17 mouse cellular contexts compared by ENCODE assay signal in genomic region chr3:128054031-128054430, GRCm38 (mm10).
"Had no signal": no experiment of that assay in that cellular context is flagged by ENCODE, and none has a peak within 500 bp of the region (broad histone marks: within the 10 kb centered on the region; RNA-seq: fewer than 3 reads in every experiment).

No protein-coding gene starts in this region.

- H3K27me3 ChIP-seq: liver, embryonic 13.5 days; liver, embryonic 15.5 days; lung, embryonic 15.5 days; megakaryocyte, embryonic 14.5 days; midbrain, embryonic 13.5 days; midbrain, embryonic 15.5 days; neural tube, embryonic 12.5 days; stomach, embryonic 15.5 days had no signal

- H3K9ac ChIP-seq: liver, embryonic 13.5 days; liver, embryonic 15.5 days; liver, postnatal 0 days; lung, embryonic 15.5 days; midbrain, embryonic 13.5 days; midbrain, embryonic 15.5 days; neural tube, embryonic 12.5 days; stomach, embryonic 15.5 days had no signal

- H3K4me2 ChIP-seq: liver, embryonic 13.5 days; liver, embryonic 15.5 days; lung, embryonic 15.5 days; midbrain, embryonic 11.5 days; midbrain, embryonic 13.5 days; midbrain, embryonic 15.5 days; neural tube, embryonic 12.5 days; stomach, embryonic 15.5 days had no signal

- ATAC-seq: liver, postnatal 0 days; midbrain, embryonic 13.5 days; midbrain, embryonic 15.5 days had no signal

- H3K4me3 ChIP-seq: liver, embryonic 13.5 days; liver, embryonic 15.5 days; lung, embryonic 15.5 days; megakaryocyte, embryonic 14.5 days; midbrain, embryonic 13.5 days; midbrain, embryonic 15.5 days; neural tube, embryonic 12.5 days; stomach, embryonic 15.5 days had no signal

- DNase-seq: liver, embryonic 13.5 days; liver, postnatal 0 days; lung, postnatal 14 days; right cerebral cortex, postnatal 14 days; thymus, adult 2 months; thymus, postnatal 25 days; thymus, postnatal 4 days had no signal

- H3K9me3 ChIP-seq: liver, embryonic 13.5 days; liver, embryonic 15.5 days; lung, embryonic 15.5 days; midbrain, embryonic 13.5 days; midbrain, embryonic 15.5 days; neural tube, embryonic 12.5 days; stomach, embryonic 15.5 days had no signal

- H3K36me3 ChIP-seq: liver, embryonic 13.5 days; liver, embryonic 15.5 days; lung, embryonic 15.5 days; midbrain, embryonic 13.5 days; midbrain, embryonic 15.5 days; neural tube, embryonic 12.5 days; stomach, embryonic 15.5 days had no signal

- H3K4me1 ChIP-seq: liver, embryonic 13.5 days; liver, embryonic 15.5 days; lung, embryonic 15.5 days; megakaryocyte, embryonic 14.5 days; midbrain, embryonic 13.5 days; midbrain, embryonic 15.5 days; neural tube, embryonic 12.5 days; stomach, embryonic 15.5 days had no signal

- H3K27ac ChIP-seq: liver, embryonic 13.5 days; liver, embryonic 15.5 days; lung, embryonic 15.5 days; macrophage; midbrain, embryonic 13.5 days; midbrain, embryonic 15.5 days; neural tube, embryonic 12.5 days; stomach, embryonic 15.5 days; stomach, postnatal 0 days had no signal
